Mouse (Mus musculus): ENCODE results near the gene Grin1.

GRCm38 (mm10) chr2:25348162-25348561 lies 29.2 kb upstream of the Grin1 start:
- TF ChIP-seq CTCF (IDR thresholded peaks at IDR 0.05; ENCODE audit: insufficient read depth, low read length): no peak
- no peak for TF ChIP-seq POLR2A (IDR thresholded peaks at IDR 0.05; ENCODE audit: borderline replicate concordance, extremely low read depth, low read depth, low read length)

Measured in lung, adult 2 months (tissue).